Mouse (Mus musculus): Measurements from ENCODE around the gene Mob4. TPM values are rescaled to one million over a fixed set of nuclear protein-coding genes. Genes with fewer than 3 reads are reported as not detected.
A peak's percentile ranks its signal among the peaks of the same experiment; 100 is the strongest.

Gene Mob4
- polyA plus RNA-seq, 1 experiment from 2014 or later = 137 TPM

- no peak for DNase-seq (ENCODE audit: low spot score)
Observed at GRCm38 (mm10) chr1:55171361-55172325, 40.6 kb downstream of the Mob4 start.

DNA sequence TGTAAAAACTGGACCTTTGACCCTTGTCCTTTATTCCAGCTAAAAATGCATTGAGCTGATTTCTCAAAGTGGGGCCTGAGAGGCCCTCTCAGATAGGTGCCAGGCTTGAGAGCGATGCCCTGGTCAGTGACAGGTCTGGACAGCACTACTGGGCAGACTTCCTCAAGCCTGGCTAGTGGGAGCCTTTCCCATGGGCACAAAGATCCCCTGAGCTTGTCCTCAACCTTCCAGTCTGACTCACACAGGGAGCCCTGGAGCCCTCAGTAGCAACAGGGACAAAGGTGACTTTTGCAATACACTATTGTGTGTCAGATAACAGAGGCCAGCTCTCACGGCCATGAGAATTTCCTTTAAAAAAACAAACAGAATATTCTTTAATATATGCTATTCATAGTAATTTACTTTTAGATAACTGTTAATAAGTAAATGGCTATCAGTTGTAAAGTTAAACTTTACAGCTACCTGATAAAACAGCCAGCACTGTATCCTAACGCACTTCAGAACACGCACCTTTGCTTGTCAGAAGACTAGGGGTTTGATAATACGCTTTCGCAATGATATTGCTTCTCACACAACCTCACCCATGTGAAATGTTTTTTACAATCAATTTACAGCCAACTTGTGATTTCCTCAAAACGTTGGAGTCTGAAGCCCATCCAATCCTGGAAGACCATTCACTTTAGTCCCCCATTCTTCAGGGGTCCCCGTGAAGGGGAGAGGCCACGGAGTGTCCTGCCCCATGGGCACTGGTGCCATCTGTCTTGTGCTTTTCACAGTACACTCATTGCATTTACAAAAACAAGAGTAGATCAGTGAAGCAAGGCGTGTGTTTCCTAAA is 42.9 kb downstream of the Mob4 start:
- Histone ChIP-seq H3K4me3 (no peak overlapping the region), H3K4me1 (0 out of 2 replicates have a peak, but pooled peaks cover 3% of the 10 kb centered on the region), H3K27ac (replicated peaks) (no peak overlapping the region), H3K27me3 (replicated peaks; ENCODE audit: low read depth, poor library complexity, severe bottlenecking) (no peaks in the 10 kb centered on the region), H3K36me3 (replicated peaks) (peaks cover 20% of the 10 kb centered on the region), H3K9me3 (peaks cover 11% of the 10 kb centered on the region; the same call in 1 of the 2 replicates)
- WGBS = 89% methylated on average over 10 of the region's 10 CpGs
- DNase-seq (ENCODE audit: low spot score) = no peak

More at GRCm38 (mm10) chr1:55171361-55172325, 40.6 kb downstream of the Mob4 start:
- 0 out of 2 replicates have a peak, but pooled peaks cover 3% of the 10 kb centered on the region for H3K4me1 ChIP-seq
- peaks cover 26% of the 10 kb centered on the region for H3K36me3 ChIP-seq (replicated peaks)
- 59% methylated on average over 22 of the region's 22 CpGs for WGBS
- peak overlapping the region; percentile 37; the same call in 1 of the 2 replicates for H3K27ac ChIP-seq (replicated peaks)
- peaks cover 18% of the 10 kb centered on the region; the same call in 1 of the 2 replicates for H3K9me3 ChIP-seq
- H3K27me3 ChIP-seq (replicated peaks; ENCODE audit: low read depth, poor library complexity, severe bottlenecking) = no peaks in the 10 kb centered on the region
- H3K4me3 ChIP-seq = peak overlapping the region; percentile 39

DNA sequence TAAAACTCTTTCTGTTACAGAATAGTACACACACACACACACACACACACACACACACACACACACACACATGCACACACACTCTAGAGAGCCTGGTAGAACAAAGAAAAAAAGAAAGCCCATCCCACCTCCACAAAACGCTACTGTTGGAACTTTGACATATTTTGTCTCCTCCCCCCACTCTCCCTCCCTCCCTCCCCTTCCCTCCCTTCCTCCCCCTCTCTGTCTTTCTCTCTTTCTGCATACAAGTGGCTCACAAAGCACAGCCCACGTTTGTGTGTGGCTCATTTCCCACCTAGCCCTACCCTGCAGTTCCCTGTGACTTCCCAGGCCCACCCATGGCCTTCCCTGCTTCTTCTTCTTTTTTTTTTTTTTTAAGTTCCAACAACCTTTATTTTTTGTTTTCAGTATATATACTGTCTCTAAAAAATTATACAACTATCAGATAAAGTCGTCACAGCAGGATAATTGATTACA is 43.6 kb downstream of the Mob4 start:
- Histone ChIP-seq H3K36me3 (replicated peaks) (peaks cover 13% of the 10 kb centered on the region), H3K9me3 (0 out of 2 replicates have a peak, but pooled peaks cover 6% of the 10 kb centered on the region), H3K4me3 (no peak overlapping the region), H3K27me3 (replicated peaks; ENCODE audit: low read depth, poor library complexity, severe bottlenecking) (no peaks in the 10 kb centered on the region), H3K27ac (replicated peaks) (no peak overlapping the region), H3K4me1 (0 out of 2 replicates have a peak, but pooled peaks cover 3% of the 10 kb centered on the region)
- no peak for DNase-seq (ENCODE audit: low spot score)
- WGBS = 46% methylated on average over 3 of the region's 3 CpGs

GRCm38 (mm10) chr1:55179917-55180566 is 49.0 kb downstream of the Mob4 start:
- no peak for DNase-seq (ENCODE audit: low spot score)
- no peak overlapping the region for H3K4me3 ChIP-seq
- no peak overlapping the region for H3K27ac ChIP-seq (replicated peaks)
- peaks cover 45% of the 10 kb centered on the region for H3K36me3 ChIP-seq (replicated peaks)
- H3K9me3 ChIP-seq = peaks cover 9% of the 10 kb centered on the region; the same call in 1 of the 2 replicates
- 83% methylated on average over 5 of the region's 5 CpGs for WGBS
- no peaks in the 10 kb centered on the region for H3K27me3 ChIP-seq (replicated peaks; ENCODE audit: low read depth, poor library complexity, severe bottlenecking)
- H3K4me1 ChIP-seq = peaks cover 6% of the 10 kb centered on the region; the same call in 1 of the 2 replicates

- Histone ChIP-seq H3K4me3 (no peak overlapping the region), H3K27ac (replicated peaks) (no peak overlapping the region), H3K27me3 (replicated peaks; ENCODE audit: low read depth, poor library complexity, severe bottlenecking) (no peaks in the 10 kb centered on the region), H3K4me1 (peaks cover 12% of the 10 kb centered on the region; the same call in 1 of the 2 replicates), H3K9me3 (peaks cover 9% of the 10 kb centered on the region; the same call in 1 of the 2 replicates), H3K36me3 (replicated peaks) (peaks cover 40% of the 10 kb centered on the region)
- 78% methylated on average over 5 of the region's 5 CpGs for WGBS
- no peak for DNase-seq (ENCODE audit: low spot score)
Observed at GRCm38 (mm10) chr1:55182392-55182791, 51.4 kb downstream of the Mob4 start.

GRCm38 (mm10) chr1:55185718-55186117 is 54.7 kb downstream of the Mob4 start:
- Histone ChIP-seq H3K27ac (replicated peaks) (no peak overlapping the region), H3K9me3 (peaks cover 2% of the 10 kb centered on the region; the same call in 1 of the 2 replicates), H3K27me3 (replicated peaks; ENCODE audit: low read depth, poor library complexity, severe bottlenecking) (no peaks in the 10 kb centered on the region), H3K36me3 (replicated peaks) (peaks cover 35% of the 10 kb centered on the region), H3K4me3 (no peak overlapping the region), H3K4me1 (peaks cover 12% of the 10 kb centered on the region; the same call in 1 of the 2 replicates)
- DNase-seq (ENCODE audit: low spot score) = no peak
- 86% methylated on average over 6 of the region's 6 CpGs for WGBS

DNA sequence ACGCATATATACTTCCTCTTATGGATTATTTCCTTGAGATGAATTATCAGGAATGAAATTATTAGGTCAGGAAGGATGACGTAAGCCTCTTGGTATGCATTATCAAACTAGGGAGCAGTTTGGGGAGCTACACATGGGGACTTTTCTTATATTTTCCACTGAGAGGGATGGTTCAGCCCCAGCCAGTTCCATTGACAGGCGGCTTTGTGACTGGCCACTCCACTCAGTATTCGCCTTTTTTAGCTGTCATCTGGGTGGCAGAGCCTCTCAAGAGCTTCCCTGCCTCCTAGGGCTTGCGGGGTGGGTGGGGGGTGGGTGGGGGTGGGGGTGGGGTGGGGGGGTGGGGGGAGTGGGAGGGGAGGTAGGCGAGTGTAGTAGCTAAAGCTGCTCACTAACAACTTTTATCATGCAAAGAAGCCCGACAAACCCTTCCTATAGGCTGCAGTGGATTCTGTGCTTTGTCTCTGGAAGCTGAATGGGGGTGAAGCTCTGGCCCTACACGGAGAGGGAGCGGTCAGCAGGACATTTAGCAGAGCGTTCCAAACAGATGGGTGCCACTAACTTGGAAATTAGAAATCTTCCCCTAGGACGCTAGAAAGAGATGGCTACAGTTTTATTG is 55.7 kb downstream of the Mob4 start:
- H3K27ac ChIP-seq (replicated peaks) = no peak overlapping the region

GRCm38 (mm10) chr1:55192015-55192414 is 61.0 kb downstream of the Mob4 start:
- Histone ChIP-seq H3K27ac (replicated peaks) (peak overlapping the region; percentile 78), H3K4me1 (peaks cover 41% of the 10 kb centered on the region), H3K9me3 (no peaks in the 10 kb centered on the region), H3K36me3 (replicated peaks) (peaks cover 6% of the 10 kb centered on the region; the same call in 1 of the 2 replicates), H3K27me3 (replicated peaks; ENCODE audit: low read depth, poor library complexity, severe bottlenecking) (peaks cover 4% of the 10 kb centered on the region), H3K4me3 (peak overlapping the region; percentile 50)
- 16% methylated on average over 8 of the region's 8 CpGs for WGBS
- DNase-seq (ENCODE audit: low spot score) = peak; percentile 36

More for the DNA sequence above, 55.7 kb downstream of the Mob4 start:
- Histone ChIP-seq H3K4me1 (peaks cover 9% of the 10 kb centered on the region; the same call in 1 of the 2 replicates), H3K27me3 (replicated peaks; ENCODE audit: low read depth, poor library complexity, severe bottlenecking) (no peaks in the 10 kb centered on the region), H3K4me3 (0 out of 2 replicates have a peak overlapping the region, but pooled peaks have one; percentile 3), H3K36me3 (replicated peaks) (peaks cover 27% of the 10 kb centered on the region), H3K9me3 (no peaks in the 10 kb centered on the region)
- DNase-seq (ENCODE audit: low spot score) = no peak
- WGBS = 28% methylated on average over 11 of the region's 11 CpGs

GRCm38 (mm10) chr1:55192824-55193223 is 61.8 kb downstream of the Mob4 start:
- Histone ChIP-seq H3K36me3 (replicated peaks) (peaks cover 6% of the 10 kb centered on the region; the same call in 1 of the 2 replicates), H3K4me1 (peaks cover 40% of the 10 kb centered on the region), H3K4me3 (no peak overlapping the region), H3K27ac (replicated peaks) (peak overlapping the region; percentile 62), H3K27me3 (replicated peaks; ENCODE audit: low read depth, poor library complexity, severe bottlenecking) (peaks cover 4% of the 10 kb centered on the region), H3K9me3 (no peaks in the 10 kb centered on the region)
- 46% methylated on average over 3 of the region's 3 CpGs for WGBS
- peak; percentile 49 for DNase-seq (ENCODE audit: low spot score)

DNA sequence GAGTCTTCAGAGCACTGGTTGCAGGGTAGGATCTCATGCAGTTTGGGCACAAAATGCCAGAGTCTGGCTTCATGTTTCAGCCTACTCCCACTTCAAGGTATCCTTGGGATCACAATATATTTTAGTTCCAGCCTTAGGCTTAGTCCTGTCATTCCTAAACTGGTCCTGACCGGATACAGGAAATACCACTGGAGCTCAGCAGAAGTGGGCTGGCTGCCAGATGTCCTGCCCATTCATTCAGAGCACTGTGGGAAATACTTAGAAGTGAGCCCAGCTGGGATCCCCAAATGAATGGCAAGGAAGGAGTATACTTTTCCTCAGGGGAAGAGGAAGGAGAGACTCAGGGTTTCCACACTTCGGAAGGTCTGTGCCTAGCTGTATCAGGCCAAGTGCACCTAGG is 62.3 kb downstream of the Mob4 start:
- Histone ChIP-seq H3K27me3 (replicated peaks; ENCODE audit: low read depth, poor library complexity, severe bottlenecking) (peaks cover 4% of the 10 kb centered on the region), H3K9me3 (no peaks in the 10 kb centered on the region), H3K4me3 (no peak overlapping the region), H3K36me3 (replicated peaks) (peaks cover 6% of the 10 kb centered on the region; the same call in 1 of the 2 replicates), H3K4me1 (peaks cover 40% of the 10 kb centered on the region), H3K27ac (replicated peaks) (peak overlapping the region; percentile 62)
- 32% methylated on average over 2 of the region's 2 CpGs for WGBS
- DNase-seq (ENCODE audit: low spot score) = peak; percentile 75

Data from embryonic facial prominence, embryonic 10.5 days (tissue).